Mouse (Mus musculus): ENCODE data around the gene Hpca. TPM values are rescaled to one million over a fixed set of nuclear protein-coding genes. Genes with fewer than 3 reads are reported as not detected.

Hpca gene
- polyA plus RNA-seq, 1 experiment from 2014 or later = 2.8 TPM

DNA sequence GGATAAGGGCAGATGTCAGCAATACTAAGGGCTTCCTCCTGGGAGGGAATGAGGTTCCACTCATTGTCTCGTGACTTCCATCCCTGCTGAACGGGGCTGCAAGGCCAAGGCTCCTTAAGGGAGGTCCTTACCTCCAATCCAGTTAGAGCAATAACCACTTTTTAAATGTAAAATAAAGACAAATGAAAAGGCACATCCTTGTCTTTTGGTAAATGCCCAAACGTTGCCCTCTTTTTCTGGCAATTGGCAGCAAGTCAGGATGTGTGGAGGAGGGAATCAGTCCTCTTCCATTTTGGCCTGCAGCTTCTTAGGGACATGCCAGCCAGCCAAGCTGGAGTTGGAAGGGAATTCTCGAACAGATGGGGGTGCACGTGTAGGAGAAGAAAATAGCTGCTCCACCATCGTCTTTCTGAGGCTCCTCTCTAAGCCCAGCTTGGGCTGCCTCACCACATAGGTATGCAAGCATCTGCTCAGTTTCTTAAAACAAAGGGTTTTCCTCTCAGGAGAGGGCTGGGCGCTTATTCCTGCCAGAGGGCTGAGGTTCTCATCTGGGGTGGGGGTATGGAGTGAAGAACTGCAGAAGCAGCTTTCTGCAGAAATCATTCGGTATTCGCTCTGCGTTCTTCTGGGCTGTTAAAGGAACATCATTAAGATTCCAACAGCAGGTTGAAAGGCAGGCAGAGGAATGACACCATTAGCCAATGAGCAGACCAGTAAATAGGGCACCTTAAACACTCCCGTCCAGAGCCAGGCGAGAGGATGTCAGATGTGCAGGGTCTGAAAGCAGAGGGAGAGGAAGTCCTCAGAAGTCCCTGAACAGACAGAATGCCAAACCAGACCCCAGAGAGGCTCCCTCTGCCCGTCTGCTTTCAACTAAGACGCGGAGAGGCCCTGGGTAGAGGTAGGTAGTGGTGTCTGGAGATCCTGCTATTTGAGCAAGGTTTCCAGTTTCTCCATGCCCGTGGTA, 22.8 kb upstream of the Hpca start:
- Histone ChIP-seq H3K27ac (no peak overlapping the region; the same call in 1 of the 2 replicates), H3K9ac (no peak overlapping the region), H3K4me2 (no peak overlapping the region), H3K36me3 (peaks cover 12% of the 10 kb centered on the region), H3K9me3 (replicated peaks) (no peaks in the 10 kb centered on the region), H3K4me3 (replicated peaks) (no peak overlapping the region), H3K27me3 (no peaks in the 10 kb centered on the region), H3K4me1 (peaks cover 37% of the 10 kb centered on the region)
- ATAC-seq (replicated peaks; ENCODE audit: low FRiP score) = no peak
- 52% methylated on average over 16 of the region's 16 CpGs for WGBS

DNA sequence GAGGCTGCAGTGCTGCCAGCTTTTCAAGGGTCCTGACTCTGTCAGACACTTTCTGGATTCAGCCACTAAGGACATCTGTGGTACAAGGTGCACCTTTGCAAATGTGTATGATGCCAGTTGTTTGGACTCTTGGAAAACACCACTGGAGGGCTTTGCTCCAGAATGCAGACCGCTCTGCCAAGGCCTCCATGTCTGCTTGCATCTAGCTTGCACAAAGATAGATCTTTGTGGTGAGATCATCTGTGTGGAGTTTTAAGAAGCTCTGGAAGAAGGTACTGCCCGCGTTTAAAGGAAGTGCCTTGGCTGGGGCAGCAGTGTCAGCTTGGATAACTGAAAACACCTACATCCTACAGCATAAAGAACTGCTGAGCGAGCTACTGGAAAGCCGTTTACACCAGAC, 21.7 kb upstream of the Hpca start:
- Histone ChIP-seq H3K4me1 (peaks cover 38% of the 10 kb centered on the region), H3K4me3 (replicated peaks) (no peak overlapping the region), H3K9me3 (replicated peaks) (no peaks in the 10 kb centered on the region), H3K36me3 (peaks cover under 1% of the 10 kb centered on the region; the same call in 1 of the 2 replicates), H3K9ac (no peak overlapping the region), H3K27me3 (peaks cover under 1% of the 10 kb centered on the region; the same call in 1 of the 2 replicates), H3K4me2 (no peak overlapping the region), H3K27ac (no peak overlapping the region)
- 84% methylated on average over 5 of the region's 5 CpGs for WGBS
- no peak for ATAC-seq (replicated peaks; ENCODE audit: low FRiP score)

DNA sequence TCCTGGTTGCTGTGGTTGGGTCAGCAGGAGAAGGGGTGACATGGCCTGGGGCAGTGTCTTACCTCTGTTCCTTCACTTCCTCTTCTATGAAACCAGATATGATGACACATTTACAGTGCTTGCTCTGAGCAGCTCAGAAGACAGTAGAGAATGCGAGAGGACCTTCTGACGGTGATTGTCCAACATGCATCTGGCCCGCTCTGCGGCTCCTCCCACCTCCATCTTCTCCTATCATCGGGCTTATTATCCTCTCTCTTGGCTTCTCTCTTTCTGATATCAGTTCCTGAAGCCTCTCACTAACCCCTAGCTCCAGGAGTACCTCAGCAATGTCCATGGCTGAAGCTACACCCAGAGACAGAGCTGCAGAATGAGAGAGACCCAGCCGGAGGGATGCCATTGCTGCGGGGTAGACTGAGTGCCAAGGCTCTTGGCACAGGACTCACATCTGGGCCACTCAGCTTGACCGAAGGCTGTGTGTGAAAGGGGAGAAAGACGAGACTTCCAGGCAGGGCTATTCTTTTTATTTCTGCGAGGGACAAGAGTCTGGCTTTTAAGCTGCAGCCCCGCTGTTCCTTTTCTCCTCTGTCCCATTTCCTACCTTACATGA, 20.7 kb upstream of the Hpca start:
- no peaks in the 10 kb centered on the region; the same call in 1 of the 2 replicates for H3K36me3 ChIP-seq
- ATAC-seq (replicated peaks; ENCODE audit: low FRiP score) = no peak
- WGBS = 82% methylated on average over 11 of the region's 11 CpGs
- no peak overlapping the region for H3K4me3 ChIP-seq (replicated peaks)
- no peak overlapping the region for H3K4me2 ChIP-seq
- H3K9ac ChIP-seq = no peak overlapping the region
- H3K4me1 ChIP-seq = peaks cover 35% of the 10 kb centered on the region
- H3K27me3 ChIP-seq = peaks cover 10% of the 10 kb centered on the region
- H3K27ac ChIP-seq = no peak overlapping the region
- no peaks in the 10 kb centered on the region for H3K9me3 ChIP-seq (replicated peaks)

DNA sequence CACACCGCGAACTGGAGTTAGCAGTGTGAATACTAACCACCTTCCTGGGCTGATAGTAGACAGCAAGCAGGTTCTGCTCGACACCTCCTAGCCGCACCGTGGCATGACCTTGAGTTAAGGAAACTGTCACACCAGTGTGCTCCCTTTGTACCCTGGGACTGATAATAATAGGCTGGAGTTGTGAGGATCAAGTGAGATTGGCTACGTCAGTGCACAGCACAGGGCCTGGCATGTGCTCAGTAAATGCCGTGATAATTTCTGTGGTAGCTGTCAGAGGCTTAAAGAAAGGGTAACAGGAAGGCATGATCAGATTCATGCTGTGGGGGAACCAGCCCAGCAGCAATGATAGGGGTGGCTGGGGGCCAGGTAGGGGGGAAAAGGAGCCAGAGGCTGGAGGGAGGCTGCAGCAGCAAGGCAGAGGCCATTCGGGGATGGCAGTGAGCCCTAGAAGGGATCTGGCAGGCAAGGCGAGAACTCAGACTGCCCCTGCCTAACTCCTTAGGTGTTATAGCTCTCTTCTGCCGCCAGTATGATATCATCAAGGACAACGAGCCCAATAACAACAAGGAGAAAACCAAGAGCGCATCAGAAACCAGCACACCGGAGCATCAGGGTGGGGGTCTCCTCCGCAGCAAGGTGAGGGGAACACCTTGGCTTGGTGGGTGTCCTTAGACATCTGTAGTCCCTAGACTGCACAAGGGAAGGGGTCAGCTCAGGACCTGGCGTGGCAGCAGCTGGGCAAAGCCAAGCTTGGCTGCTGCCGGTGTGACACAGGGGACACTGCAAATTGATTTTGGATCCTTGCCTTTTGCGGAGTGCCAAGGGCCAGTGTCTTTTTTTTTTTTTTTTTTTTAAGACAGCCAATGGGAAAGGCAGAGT, 20.0 kb upstream of the Hpca start:
- WGBS = 75% methylated on average over 17 of the region's 17 CpGs
- Histone ChIP-seq H3K27ac (no peak overlapping the region), H3K4me2 (no peak overlapping the region), H3K36me3 (no peaks in the 10 kb centered on the region; the same call in 1 of the 2 replicates), H3K4me1 (peaks cover 40% of the 10 kb centered on the region), H3K4me3 (replicated peaks) (no peak overlapping the region), H3K9ac (no peak overlapping the region), H3K27me3 (peaks cover 17% of the 10 kb centered on the region), H3K9me3 (replicated peaks) (no peaks in the 10 kb centered on the region)
- ATAC-seq (replicated peaks; ENCODE audit: low FRiP score) = no peak

DNA sequence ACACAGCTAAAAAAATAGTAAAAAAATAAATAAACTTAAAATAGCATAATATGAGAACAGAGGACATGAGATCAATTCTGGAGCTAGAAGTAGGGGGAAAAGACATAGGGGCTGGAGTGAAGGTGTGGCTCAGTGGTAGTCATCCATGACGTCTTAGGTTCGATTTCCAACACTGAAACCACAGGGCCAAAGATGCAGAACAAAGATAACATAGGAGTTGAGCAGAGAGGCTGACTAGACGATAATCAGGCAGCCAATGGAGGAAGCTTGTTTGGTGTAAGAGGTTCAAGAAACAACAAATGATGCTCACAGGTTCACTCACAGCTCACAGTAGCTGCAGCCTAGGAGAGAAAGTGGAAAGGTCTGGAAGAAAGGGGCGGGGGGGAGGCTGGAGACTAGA, 19.0 kb upstream of the Hpca start:
- peaks cover 43% of the 10 kb centered on the region for H3K4me1 ChIP-seq
- H3K9ac ChIP-seq = no peak overlapping the region
- no peak overlapping the region for H3K4me3 ChIP-seq (replicated peaks)
- peaks cover 24% of the 10 kb centered on the region for H3K27me3 ChIP-seq
- WGBS = 56% methylated on average over 4 of the region's 4 CpGs
- no peaks in the 10 kb centered on the region; the same call in 1 of the 2 replicates for H3K36me3 ChIP-seq
- no peak for ATAC-seq (replicated peaks; ENCODE audit: low FRiP score)
- H3K9me3 ChIP-seq (replicated peaks) = no peaks in the 10 kb centered on the region
- H3K27ac ChIP-seq = no peak overlapping the region
- no peak overlapping the region for H3K4me2 ChIP-seq

DNA sequence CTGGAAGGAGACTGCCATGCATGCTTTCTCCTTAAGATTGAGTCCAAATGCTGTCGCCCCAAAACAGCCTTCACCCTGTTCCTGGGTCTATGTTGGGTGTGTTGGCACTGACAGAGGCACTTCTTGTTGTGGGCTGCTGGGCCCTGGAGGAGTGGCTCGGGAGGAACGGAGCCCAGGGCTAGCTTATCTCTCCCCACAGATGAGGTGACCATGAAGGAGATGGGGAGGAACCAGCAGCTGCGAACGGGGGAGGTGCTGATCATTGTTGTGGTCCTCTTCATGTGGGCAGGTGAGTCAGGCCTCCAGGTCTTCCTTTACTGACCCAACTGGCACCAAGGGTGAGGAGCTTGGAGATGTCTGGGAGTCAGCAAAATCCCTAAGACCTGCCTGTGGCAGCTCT, 17.8 kb upstream of the Hpca start:
- Histone ChIP-seq H3K36me3 (no peaks in the 10 kb centered on the region; the same call in 1 of the 2 replicates), H3K9me3 (replicated peaks) (no peaks in the 10 kb centered on the region), H3K4me3 (replicated peaks) (no peak overlapping the region), H3K4me2 (no peak overlapping the region), H3K27me3 (peaks cover 31% of the 10 kb centered on the region), H3K9ac (no peak overlapping the region), H3K4me1 (peaks cover 47% of the 10 kb centered on the region), H3K27ac (no peak overlapping the region)
- no peak for ATAC-seq (replicated peaks; ENCODE audit: low FRiP score)
- WGBS = 85% methylated on average over 5 of the region's 5 CpGs

DNA sequence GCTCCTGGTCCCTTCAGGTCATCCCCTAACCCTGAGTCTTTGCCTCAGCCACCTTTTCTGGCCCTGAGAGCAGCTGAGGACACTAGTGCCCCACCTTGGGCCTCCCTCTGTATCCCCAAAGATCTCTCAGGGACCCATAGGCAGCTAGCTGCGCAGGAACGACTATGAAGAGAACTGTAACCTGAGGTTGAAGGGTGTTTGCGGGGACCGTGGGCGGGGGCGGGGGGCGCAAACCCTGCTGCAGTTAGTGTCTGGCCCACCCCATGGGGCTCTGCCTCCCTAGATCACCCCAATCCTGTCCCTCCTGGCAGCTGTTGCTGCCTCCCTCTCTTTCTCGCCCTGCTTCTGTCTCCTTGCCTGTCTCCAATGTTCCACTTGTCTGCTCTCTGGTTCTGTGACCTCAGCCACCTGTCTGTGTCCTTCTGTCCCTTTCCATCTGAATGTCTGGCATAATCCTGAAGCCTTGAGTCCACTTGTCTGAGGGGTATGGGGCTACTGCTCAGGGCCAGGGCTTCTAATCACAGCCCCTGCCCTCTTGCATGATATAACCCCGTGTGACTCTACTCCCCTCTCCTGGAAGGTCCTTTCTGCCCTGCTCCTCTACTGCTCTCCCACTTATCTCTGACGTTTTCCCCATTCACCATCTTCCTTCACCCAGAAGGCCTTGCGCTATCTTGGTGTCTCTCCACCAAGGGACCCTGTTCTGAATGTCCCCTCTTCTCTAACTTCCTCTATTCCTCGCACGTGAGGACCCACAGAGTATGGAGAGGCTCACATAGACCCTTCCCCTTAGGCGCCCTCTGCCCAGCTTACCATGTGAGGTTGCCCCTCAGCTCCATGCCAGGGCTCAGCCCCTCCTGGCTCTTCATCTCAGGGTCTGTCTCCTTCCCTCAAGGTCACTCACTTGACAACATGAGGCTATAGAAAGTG, 15.8 kb upstream of the Hpca start:
- Histone ChIP-seq H3K27ac (no peak overlapping the region), H3K4me1 (peaks cover 43% of the 10 kb centered on the region), H3K27me3 (peaks cover 31% of the 10 kb centered on the region), H3K36me3 (no peaks in the 10 kb centered on the region), H3K4me3 (replicated peaks) (peak overlapping the region; percentile 59), H3K9me3 (replicated peaks) (no peaks in the 10 kb centered on the region), H3K9ac (peak overlapping the region; percentile 61), H3K4me2 (peak overlapping the region; percentile 92)
- no peak for ATAC-seq (replicated peaks; ENCODE audit: low FRiP score)
- WGBS = 63% methylated on average over 14 of the region's 14 CpGs

DNA sequence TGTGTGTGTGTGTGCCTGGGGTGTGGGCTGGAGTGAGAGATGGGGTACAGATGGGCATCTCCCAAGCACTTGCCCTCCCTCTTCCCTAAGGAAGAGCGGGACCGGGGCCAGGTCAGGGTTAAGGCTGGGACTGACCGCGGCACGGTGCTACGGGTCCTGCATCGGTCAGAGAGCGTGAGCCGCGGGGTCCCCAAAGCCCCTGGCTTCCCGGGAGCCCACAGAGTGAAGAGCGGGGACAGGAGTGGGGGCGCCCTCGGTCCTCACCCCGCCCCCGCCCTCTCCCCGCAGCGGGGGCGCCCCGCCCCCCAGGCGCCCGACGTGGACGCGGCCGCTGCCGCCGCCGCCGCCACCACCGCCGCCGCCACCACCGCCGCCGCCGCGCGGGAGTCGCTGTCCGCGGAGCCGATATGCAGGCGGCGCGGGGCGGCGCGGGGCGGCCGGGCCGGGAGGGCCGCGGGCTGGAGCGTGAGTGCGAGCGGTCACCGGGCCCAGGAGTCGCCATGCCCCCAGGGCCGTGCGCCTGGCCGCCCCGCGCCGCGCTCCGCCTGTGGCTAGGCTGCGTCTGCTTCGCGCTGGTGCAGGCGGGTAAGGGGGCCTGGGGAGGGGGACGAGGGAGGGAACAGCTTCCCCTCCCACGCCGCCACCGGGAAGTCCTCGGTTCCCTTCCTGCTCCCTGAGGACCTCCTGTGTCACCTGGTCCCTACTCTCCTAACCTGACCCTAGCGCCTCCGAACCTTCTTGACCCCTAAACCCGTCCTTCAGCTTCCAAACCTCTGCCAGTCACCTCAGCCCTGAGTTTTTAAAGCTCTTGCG, 14.9 kb upstream of the Hpca start, which contains the start of gene Fndc5:
TSS of gene Fndc5 (plus strand) at position 421 of the 813 bp plus-strand sequence.
- no peaks in the 10 kb centered on the region for H3K9me3 ChIP-seq (replicated peaks)
- H3K27ac ChIP-seq = no peak within 1 kb of the TSS
- H3K4me3 ChIP-seq (replicated peaks) = peak within 1 kb of the TSS; percentile 59
- peaks cover 40% of the 10 kb centered on the region for H3K4me1 ChIP-seq
- H3K4me2 ChIP-seq = peak within 1 kb of the TSS; percentile 92
- H3K36me3 ChIP-seq = no peaks in the 10 kb centered on the region
- H3K9ac ChIP-seq = peak within 1 kb of the TSS; percentile 61
- peaks cover 31% of the 10 kb centered on the region for H3K27me3 ChIP-seq
- 1% methylated on average over 47 of the region's 80 CpGs for WGBS
- peak; percentile 38; the same call in 1 of the 2 replicates for ATAC-seq (replicated peaks; ENCODE audit: low FRiP score)

DNA sequence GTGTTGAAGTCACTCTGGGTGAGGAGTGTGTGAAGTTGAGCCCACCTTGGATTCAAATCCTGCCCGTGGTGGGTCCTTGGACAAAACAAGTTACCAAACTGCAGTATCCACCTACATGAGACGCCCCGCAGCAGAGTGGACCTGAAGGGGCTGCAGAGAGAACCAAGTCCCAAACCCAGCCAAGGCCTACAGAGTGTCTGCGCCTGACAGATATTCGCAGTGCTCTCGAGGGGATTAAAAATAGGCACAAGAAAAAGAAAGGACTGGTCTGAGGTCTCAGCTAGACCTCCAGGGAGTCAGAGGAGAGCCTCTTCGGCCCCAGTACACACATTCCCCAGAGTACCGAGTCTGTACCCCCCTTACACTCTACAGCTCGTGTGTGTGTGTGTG, 14.3 kb upstream of the Hpca start:
- Histone ChIP-seq H3K9ac (peak overlapping the region; percentile 61; the same call in 1 of the 2 replicates), H3K36me3 (no peaks in the 10 kb centered on the region), H3K27ac (no peak overlapping the region), H3K27me3 (peaks cover 31% of the 10 kb centered on the region), H3K4me3 (replicated peaks) (peak overlapping the region; percentile 59), H3K9me3 (replicated peaks) (no peaks in the 10 kb centered on the region), H3K4me2 (peak overlapping the region; percentile 92), H3K4me1 (peaks cover 41% of the 10 kb centered on the region)
- 0 out of 2 replicates have a peak, but pooled peaks have one; percentile 3 for ATAC-seq (replicated peaks; ENCODE audit: low FRiP score)
- WGBS = 35% methylated on average over 9 of the region's 9 CpGs

DNA sequence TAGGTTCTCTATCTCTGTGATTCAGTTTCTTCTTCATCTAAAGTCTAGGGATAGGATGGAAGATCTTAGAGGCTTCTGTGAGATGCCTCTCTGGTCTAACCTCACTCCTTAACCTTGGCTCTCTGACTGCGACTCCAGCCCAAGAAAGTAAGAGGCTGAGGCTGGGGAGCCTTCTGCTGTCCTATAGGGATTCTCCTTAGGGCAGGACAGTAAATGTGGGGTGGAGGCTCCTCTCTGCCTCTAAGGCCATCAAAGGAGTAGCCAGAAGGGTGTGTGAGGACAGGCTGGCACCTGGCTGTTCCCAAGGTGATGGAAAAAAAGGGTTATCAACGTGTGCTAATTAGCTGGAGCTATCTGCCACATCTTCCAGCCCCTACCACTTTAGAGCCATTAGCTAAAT, 13.8 kb upstream of the Hpca start:
- H3K4me3 ChIP-seq (replicated peaks) = no peak overlapping the region
- H3K27me3 ChIP-seq = peaks cover 31% of the 10 kb centered on the region
- H3K9ac ChIP-seq = no peak overlapping the region
- ATAC-seq (replicated peaks; ENCODE audit: low FRiP score) = no peak
- no peak overlapping the region for H3K27ac ChIP-seq
- H3K36me3 ChIP-seq = no peaks in the 10 kb centered on the region
- no peaks in the 10 kb centered on the region for H3K9me3 ChIP-seq (replicated peaks)
- H3K4me2 ChIP-seq = no peak overlapping the region
- WGBS = 57% methylated on average over 2 of the region's 2 CpGs
- peaks cover 41% of the 10 kb centered on the region for H3K4me1 ChIP-seq

Measured in kidney, embryonic 15.5 days (tissue).